Mouse (Mus musculus): ENCODE data around the gene Hoxa13.

Hoxa13 gene

GRCm38 (mm10) chr6:52260654-52261575 is at the start of gene Hoxa13:
Gene Hoxa13 (minus strand): TSS chr6:52260880.
- DNase-seq (ENCODE audit: low spot score in 2 of 2) = no peak

DNA sequence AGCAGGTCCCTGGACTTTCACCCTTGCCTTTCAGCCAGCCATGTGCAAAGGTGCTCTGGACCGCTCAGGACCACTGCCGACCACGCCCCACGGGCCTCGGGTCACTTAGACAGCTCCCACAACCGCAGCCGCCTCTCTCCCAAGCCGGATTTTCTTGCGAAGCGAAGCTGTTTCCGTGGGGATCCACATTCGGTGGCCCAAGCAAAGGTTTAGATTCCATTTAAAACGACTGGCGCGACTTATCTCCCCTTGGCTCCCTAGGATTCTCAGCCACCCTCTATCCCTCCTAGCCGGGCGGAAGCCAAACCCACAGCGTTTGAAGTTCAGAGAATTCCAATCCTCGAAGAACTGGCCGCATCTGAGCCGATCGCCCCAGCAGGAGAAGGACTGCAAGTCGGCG is 49.7 kb upstream of the Hoxa13 start:
- DNase-seq (ENCODE audit: low spot score in 2 of 2) = no peak

GRCm38 (mm10) chr6:52309766-52310165 is 49.1 kb upstream of the Hoxa13 start:
- DNase-seq (ENCODE audit: low spot score in 2 of 2) = no peak

GRCm38 (mm10) chr6:52305877-52306389 is 45.3 kb upstream of the Hoxa13 start:
- DNase-seq (ENCODE audit: low spot score in 2 of 2) = peak; percentile 34 to 36

- peak in 1 of 2 experiments; percentile 19 for DNase-seq (ENCODE audit: low spot score in 2 of 2)
Observed at GRCm38 (mm10) chr6:52303426-52303825, 42.7 kb upstream of the Hoxa13 start.

- DNase-seq (ENCODE audit: low spot score in 2 of 2) = no peak
Observed at GRCm38 (mm10) chr6:52300806-52301205, 40.1 kb upstream of the Hoxa13 start.

DNA sequence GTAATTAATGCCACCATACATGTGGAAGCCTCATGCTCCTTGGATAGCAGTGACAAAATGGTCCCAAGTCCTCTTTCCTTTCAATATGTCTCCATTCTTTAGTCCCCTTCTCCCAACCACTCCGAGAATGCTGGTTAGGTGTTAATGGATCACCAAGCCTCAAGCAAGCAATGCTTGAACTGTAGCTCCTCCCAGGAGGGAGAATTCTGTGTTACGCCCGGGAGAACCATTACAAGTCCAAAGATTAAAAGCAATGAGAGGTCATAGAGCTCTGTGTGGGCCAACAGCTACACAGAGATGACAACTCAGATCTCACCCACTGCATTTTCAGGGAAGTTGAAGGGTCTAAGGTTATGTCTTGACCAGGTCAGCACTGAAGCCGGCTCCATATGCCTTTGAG is 37.8 kb upstream of the Hoxa13 start:
- no peak for DNase-seq (ENCODE audit: low spot score in 2 of 2)

- DNase-seq (ENCODE audit: low spot score in 2 of 2) = no peak
Observed at GRCm38 (mm10) chr6:52294616-52295015, 33.9 kb upstream of the Hoxa13 start.

DNA sequence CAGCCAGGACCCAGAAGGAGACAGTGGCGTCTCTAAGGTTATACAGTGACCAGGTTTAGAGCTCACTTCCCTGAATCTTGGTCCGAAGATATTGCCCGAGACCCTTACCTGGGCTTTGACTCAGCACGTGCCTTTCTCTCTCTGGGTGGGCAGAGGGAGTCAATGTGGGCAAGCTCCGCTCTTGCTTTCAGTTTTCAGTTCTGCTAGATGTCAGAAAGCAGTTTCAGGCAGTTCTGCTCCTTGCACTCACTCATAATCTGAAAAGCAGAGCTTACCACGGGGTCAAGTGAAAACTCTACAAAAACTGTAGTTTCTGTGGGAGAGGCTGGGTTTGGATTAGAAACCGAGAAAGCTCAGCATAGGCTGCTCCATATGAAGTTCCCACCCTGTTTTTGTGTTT is 31.6 kb upstream of the Hoxa13 start:
- DNase-seq (ENCODE audit: low spot score in 2 of 2) = no peak

- no peak for DNase-seq (ENCODE audit: low spot score in 2 of 2)
Observed at GRCm38 (mm10) chr6:52291021-52291860, 30.6 kb upstream of the Hoxa13 start.

DNA sequence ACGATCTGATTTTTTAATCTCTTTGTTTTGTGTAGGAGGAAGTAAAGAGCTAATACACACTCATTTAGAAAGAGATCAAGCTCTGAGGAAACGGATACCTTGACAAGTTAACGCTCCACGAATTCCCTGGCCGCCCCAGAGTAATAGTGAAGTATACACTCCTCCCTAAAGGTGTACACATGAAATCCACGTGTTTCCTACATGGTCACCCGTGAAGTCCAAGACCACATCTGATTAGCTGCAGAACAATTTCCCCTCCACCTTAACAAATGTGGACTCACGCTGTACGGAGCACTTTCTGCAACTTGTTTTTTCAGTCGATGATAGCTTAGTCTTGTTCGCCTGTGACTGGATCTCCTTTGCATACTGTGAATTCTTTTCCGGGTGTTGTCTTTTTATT is 29.5 kb upstream of the Hoxa13 start:
- DNase-seq (ENCODE audit: low spot score in 2 of 2) = no peak

DNA sequence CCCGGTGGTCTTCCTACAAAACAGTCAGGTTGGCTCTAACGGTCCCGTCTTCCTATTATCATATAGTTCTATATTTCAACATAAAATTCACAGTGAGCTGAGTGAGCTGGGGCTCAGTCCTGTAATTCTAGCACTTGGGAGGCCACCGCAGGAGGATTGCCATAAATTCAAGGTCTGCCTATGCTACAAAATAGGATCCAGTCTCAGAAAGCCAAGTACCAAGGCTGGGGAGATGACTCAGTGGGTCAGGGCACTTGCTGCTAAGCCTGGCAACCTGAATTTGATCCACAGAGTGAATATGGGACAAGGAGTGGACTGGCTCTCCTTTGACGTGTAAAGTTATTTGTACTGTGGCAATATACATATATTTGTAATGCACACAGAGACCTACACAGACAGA is 23.2 kb upstream of the Hoxa13 start:
- DNase-seq (ENCODE audit: low spot score in 2 of 2) = no peak

GRCm38 (mm10) chr6:52281084-52281483 is 20.4 kb upstream of the Hoxa13 start:
- no peak for DNase-seq (ENCODE audit: low spot score in 2 of 2)

DNA sequence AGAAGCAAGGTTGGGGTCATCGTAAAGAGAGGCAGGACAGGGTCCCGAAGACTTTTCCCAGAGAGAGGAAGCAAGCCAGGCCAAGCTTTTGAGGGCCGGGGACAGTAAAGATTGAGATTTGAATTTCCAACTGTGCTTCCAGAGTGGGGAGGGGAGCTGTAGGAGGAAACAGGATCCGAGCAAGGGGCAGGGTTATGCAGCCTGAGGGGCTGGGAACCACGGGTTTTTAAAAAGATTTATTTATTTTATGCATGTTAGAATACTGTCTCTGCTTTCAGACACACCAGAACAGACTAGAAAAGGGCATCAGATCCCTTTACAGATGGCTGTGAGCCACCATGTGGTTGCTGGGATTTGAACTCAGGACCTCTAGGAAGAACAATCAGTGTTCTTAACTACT is 16.2 kb upstream of the Hoxa13 start:
- no peak for DNase-seq (ENCODE audit: low spot score in 2 of 2)

GRCm38 (mm10) chr6:52276382-52276781 is 15.7 kb upstream of the Hoxa13 start:
- no peak for DNase-seq (ENCODE audit: low spot score in 2 of 2)

GRCm38 (mm10) chr6:52275563-52276280 is 15.0 kb upstream of the Hoxa13 start:
- no peak for DNase-seq (ENCODE audit: low spot score in 2 of 2)

DNA sequence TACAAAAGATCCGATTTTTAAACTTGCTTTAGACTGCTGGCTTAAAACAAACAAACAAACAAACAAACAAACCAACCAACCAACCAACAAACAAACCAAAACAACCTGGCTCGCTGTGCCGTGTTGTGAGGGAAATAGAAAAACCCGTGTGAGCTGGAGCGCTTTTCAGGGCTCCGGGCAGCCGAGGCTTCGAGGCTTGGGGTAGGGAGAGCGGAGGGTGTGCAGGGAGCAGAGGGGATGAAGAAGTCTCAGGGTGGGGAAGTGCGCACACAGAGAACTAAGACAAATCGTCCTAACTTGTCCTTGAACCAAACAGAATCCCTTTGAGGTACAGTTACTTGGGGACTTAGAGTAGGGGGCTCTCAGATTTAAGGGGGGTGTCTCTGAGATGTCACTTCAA is 13.9 kb upstream of the Hoxa13 start:
- DNase-seq (ENCODE audit: low spot score in 2 of 2) = no peak

DNA sequence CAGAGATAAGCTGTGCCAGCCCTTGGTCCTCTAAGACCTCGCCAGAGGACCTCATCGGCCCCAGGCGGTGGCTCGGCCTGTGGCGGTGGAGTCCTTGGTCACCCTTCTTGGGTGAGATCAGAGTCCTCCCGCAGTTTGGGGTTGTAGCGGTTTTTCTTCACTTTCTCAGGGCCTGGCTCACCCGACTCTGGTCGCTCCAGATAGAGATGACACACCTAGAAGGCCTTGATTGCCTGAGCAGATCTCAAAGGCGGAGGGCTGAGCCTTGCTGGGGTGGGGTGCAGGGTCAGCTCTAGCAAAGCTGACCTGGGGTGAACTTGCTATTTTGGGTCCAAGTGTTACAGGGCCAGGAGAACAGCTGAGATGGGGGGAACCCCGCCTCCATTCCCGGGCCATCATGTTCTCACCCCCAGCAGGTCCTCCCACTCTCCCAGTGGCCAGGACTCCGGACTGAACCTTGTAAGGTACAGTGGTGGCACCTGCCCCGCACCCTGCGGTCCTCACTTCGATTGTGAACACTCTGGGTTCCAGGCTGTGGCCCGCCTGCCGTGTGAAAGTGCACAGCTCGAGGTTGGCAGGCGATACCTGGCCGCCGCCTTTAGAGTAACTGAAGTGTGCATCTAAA is 13.1 kb upstream of the Hoxa13 start:
- DNase-seq (ENCODE audit: low spot score in 2 of 2) = no peak

DNA sequence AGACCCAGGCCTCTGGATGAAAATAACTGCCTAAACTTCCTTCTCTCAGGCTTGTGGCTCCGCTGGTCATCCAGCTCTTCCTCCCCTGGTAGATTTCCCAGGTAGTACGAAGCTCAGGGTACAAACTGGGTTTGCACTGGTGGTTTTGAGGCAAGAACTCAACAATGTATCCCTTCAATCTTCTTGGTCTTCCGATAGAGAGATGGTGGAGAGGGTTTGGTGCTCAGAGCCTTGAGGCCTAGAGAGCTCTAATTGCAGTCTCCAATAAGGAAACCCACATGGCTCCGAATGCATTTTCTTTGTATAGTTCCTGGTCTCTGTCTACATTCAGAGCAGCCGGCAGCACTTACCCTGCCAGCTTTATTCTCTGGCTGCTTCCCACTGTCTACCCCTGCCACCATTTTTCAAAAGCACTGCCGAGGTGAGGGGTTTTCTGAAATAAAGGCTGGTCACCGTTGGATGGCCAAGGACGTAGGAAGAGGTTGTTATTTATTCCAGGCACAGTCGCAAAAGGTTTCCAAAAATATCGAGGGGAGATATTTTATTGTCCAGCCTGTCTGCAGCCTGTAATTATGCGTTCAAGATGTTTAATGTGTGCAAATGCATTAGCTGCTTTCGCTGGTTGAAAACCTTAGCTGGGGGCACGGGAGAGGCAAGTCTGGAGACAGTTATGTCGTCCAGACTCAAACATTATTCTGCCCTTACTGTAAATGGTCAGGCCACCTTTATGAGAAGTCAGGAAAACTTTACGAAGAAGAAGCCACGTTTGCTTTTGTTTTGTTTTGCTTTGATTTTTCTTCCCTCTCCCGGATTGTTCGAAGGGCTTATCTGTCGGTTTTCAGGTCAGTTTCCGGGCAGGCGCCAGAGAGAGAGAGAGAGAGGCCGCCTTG is 12.3 kb upstream of the Hoxa13 start:
- DNase-seq (ENCODE audit: low spot score in 2 of 2) = no peak
